Mouse (Mus musculus): ENCODE results near the gene Dthd1.

Dthd1 gene

DNA sequence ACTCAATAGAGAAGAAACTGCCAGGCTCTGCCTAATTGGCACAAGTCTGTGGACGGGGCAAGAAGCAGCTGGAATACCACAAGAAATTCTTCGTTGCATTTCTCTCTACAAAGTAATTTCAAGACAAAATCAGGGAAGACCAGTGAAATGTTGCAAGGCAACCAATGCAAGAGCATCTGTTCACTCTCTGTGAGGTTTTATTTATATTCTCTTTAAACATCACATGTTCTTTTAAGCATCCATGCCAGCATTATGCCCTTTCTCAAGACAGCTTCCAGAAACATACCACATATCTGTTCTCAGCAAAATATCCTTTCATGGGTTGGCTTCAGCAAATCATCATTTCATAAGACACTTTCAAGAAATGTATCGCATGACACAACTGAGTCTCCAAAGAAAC is 50.7 kb downstream of the Dthd1 start:
- no peak for DNase-seq (ENCODE audit: low spot score)

DNA sequence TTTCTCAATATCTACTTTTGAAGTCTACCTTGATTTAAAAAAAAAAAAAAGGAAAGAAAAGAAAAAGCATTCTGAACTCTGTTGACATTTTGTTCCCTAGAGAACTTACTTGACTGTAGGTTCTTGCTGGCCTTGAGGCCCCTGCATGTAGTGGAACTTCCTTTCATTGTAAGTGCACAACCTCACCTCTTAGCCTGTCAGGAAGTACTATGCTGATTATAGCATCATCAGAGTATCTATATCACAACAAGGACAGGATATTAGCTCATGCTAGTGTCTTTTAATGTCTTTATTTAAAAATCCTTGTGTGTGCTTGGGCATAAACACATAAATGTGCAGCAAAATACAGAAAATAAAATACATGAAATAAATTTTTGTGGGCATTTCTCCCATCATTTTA is 53.4 kb downstream of the Dthd1 start:
- no peak for DNase-seq (ENCODE audit: low spot score)

GRCm38 (mm10) chr5:62879530-62879929 is 65.9 kb downstream of the Dthd1 start:
- DNase-seq (ENCODE audit: low spot score) = no peak

DNA sequence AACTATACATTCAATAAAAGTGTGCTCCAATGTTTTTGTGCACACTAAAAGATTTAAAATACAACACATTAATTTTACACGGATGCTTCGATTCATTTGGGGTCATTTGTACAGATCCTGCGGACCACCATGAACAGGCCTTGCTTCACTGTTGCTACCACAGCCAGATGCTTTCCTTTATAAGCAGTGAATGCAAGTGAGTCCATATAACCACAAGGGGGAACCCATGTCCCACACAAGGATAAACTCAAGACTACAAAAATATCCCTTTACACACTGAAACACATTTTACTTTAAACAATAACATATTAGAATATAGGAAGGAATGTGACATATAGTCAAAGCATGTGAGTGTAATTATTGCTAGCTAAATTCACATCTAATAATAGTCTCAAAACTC is 81.7 kb downstream of the Dthd1 start:
- DNase-seq (ENCODE audit: low spot score) = peak; percentile 25

DNA sequence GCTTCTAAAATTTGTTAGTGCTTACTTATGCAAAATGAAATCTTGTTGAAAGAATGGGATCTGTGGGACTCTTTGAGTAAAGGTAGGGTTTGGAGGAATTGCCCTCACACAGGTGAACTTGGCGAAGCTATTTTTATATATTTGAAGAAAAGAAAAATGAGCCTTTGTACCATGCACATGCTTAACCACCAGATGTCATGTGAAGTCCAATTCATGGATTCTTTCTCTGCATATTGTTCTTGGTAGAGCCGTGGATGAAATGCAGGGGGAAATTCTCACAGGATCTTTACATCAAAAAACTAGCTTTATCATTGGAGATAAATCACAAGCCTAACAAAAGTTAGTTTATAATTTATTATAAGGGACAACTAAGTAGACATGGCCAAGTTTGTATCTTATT is 93.3 kb downstream of the Dthd1 start:
- no peak for DNase-seq (ENCODE audit: low spot score)

- no peak for DNase-seq (ENCODE audit: low spot score)
Observed at GRCm38 (mm10) chr5:62909074-62909473, 95.5 kb downstream of the Dthd1 start.

DNA sequence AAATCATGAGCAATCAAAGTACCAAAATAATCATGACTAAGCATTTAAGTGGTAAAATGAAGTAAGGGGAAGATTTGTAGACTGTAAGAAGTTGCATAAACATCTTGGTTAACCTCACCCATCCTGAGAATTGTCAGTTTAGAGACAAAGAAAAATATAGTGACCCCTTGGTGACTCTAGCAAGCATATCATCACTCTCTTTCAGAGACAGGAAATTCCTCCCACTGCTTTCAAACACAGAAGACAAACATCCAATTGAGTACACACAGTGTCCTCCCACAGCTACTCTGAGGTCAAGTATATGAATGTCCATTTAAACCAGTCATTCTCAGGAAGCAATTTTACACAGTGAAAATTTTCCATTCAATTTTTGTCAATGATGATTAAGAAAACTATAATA is 111.0 kb downstream of the Dthd1 start:
- DNase-seq (ENCODE audit: low spot score) = no peak
